Comparison of ENCODE assay signal across 8 mouse cellular contexts in the genomic region with DNA sequence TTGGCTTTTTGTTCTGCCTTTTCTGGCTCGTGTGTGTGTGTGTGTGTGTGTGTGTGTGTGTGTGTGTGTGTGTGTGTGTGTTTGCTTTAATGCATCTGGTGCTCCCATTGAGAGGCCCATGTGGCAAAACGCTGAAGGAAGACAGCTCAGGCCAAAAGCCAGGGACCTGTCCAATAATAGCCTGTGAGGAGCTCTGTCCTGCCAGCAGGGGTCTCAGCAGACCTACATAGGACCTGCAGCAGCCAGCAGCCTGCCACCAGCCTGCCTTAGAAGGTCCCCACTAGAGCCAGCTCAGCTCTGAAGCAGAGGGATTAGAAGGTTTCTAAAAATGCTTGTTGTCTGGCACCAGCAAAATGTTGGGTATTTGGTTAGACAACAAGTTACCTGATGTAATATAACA. TPM values are rescaled to one million over a fixed set of nuclear protein-coding genes. Genes with fewer than 3 reads are reported as not detected.
DNase-seq lines count a peak whose midpoint lies in the region; ATAC-seq lines count a peak whose summit lies in the region.

No protein-coding gene starts in this region.

- 13% methylated on average over 2 of the region's 2 CpGs for WGBS in liver, embryonic 12.5 days (ENCODE audit: insufficient replicate concordance)
- WGBS in kidney, embryonic 15.5 days, result 25% methylated on average over 2 of the region's 2 CpGs
- WGBS in midbrain, embryonic 12.5 days, result 12% methylated on average over 2 of the region's 2 CpGs

- H3K4me3 ChIP-seq in liver, embryonic 12.5 days, result no peak overlapping the region
- no peak overlapping the region for H3K4me3 ChIP-seq in kidney, embryonic 15.5 days (replicated peaks)
- H3K4me3 ChIP-seq in midbrain, embryonic 12.5 days, result no peak overlapping the region

- no peak overlapping the region for H3K9ac ChIP-seq in liver, embryonic 12.5 days
- no peak overlapping the region for H3K9ac ChIP-seq in kidney, embryonic 15.5 days
- no peak overlapping the region for H3K9ac ChIP-seq in midbrain, embryonic 12.5 days (replicated peaks)

- ATAC-seq in liver, embryonic 12.5 days, result no peak
- peak; percentile 79; the same call in 1 of the 2 replicates for ATAC-seq in kidney, embryonic 15.5 days (replicated peaks; ENCODE audit: low FRiP score)
- 0 out of 2 replicates have a peak, but pooled peaks have one; percentile 54 for ATAC-seq in midbrain, embryonic 12.5 days (ENCODE audit: low FRiP score, low read depth)

- H3K9me3 ChIP-seq in liver, embryonic 12.5 days (replicated peaks), result no peaks in the 10 kb centered on the region
- no peaks in the 10 kb centered on the region for H3K9me3 ChIP-seq in kidney, embryonic 15.5 days (replicated peaks)
- H3K9me3 ChIP-seq in midbrain, embryonic 12.5 days, result no peaks in the 10 kb centered on the region

- no peak overlapping the region for H3K27ac ChIP-seq in liver, embryonic 12.5 days
- H3K27ac ChIP-seq in kidney, embryonic 15.5 days, result no peak overlapping the region
- no peak overlapping the region for H3K27ac ChIP-seq in midbrain, embryonic 12.5 days (replicated peaks)

- H3K4me2 ChIP-seq in liver, embryonic 12.5 days, result no peak overlapping the region
- H3K4me2 ChIP-seq in kidney, embryonic 15.5 days, result no peak overlapping the region
- no peak overlapping the region for H3K4me2 ChIP-seq in midbrain, embryonic 12.5 days (replicated peaks)

- no peaks in the 10 kb centered on the region for H3K36me3 ChIP-seq in liver, embryonic 12.5 days
- H3K36me3 ChIP-seq in kidney, embryonic 15.5 days, result no peaks in the 10 kb centered on the region
- no peaks in the 10 kb centered on the region for H3K36me3 ChIP-seq in midbrain, embryonic 12.5 days

- H3K4me1 ChIP-seq in liver, embryonic 12.5 days, result peaks cover 17% of the 10 kb centered on the region
- peaks cover 6% of the 10 kb centered on the region; the same call in 1 of the 2 replicates for H3K4me1 ChIP-seq in kidney, embryonic 15.5 days
- peaks cover under 1% of the 10 kb centered on the region; the same call in 1 of the 2 replicates for H3K4me1 ChIP-seq in midbrain, embryonic 12.5 days

- no peaks in the 10 kb centered on the region for H3K27me3 ChIP-seq in liver, embryonic 12.5 days (replicated peaks)
- no peaks in the 10 kb centered on the region for H3K27me3 ChIP-seq in kidney, embryonic 15.5 days
- no peaks in the 10 kb centered on the region for H3K27me3 ChIP-seq in midbrain, embryonic 12.5 days

- peak; percentile 56 for DNase-seq in liver
- DNase-seq in adipocyte (ENCODE audit: low spot score), result peak; percentile 54
- peak; percentile 66 for DNase-seq in embryo, embryonic 11 days
- no peak for DNase-seq in left cerebral cortex, adult 11 months (ENCODE audit: low spot score)
- DNase-seq in layer of hippocampus, adult 9-10 months (ENCODE audit: low spot score), result no peak

RNA-seq across cellular contexts. Expression of gene U2surp, which starts 14.2 kb away (rescaled TPM):
- polyA plus RNA-seq in liver, embryonic 12.5 days (2016; fragmentation: Nextera tagmentation; extraction: Ambion mirVana), result 95.2 and 98.9 TPM in 2 replicates
- 135 and 177 TPM in 2 replicates for polyA plus RNA-seq in kidney, embryonic 15.5 days (2015; fragmentation: Nextera tagmentation; extraction: Ambion mirVana)
- polyA plus RNA-seq in midbrain, embryonic 12.5 days (2016; fragmentation: Nextera tagmentation; extraction: Ambion mirVana), result 166 and 170 TPM in 2 replicates

RNA-seq across cellular contexts. Expression of gene Paqr9, which starts 33.5 kb away (rescaled TPM):
- polyA plus RNA-seq in liver, embryonic 12.5 days (2016; fragmentation: Nextera tagmentation; extraction: Ambion mirVana), result 14.2 and 14.3 TPM in 2 replicates
- polyA plus RNA-seq in kidney, embryonic 15.5 days (2015; fragmentation: Nextera tagmentation; extraction: Ambion mirVana), result 0.95 and 1.1 TPM in 2 replicates
- polyA plus RNA-seq in midbrain, embryonic 12.5 days (2016; fragmentation: Nextera tagmentation; extraction: Ambion mirVana), result 0.64 and 0.68 TPM in 2 replicates

Comparison
In these comparisons a context has a peak if more than half of its experiments do, and no peak if none do; other contexts are left out.
1. DNase-seq: peak in liver (single experiment), adipocyte (single experiment) and embryo, embryonic 11 days (single experiment); none in left cerebral cortex, adult 11 months (single experiment) and layer of hippocampus, adult 9-10 months (single experiment).